25 mouse cellular contexts compared by ENCODE assay signal in genomic region chr11:50964886-50965285, GRCm38 (mm10). TPM values are rescaled to one million over a fixed set of nuclear protein-coding genes. Genes with fewer than 3 reads are reported as not detected.
DNase-seq lines count a peak whose midpoint lies in the region; ATAC-seq and TF ChIP-seq lines count a peak whose summit lies in the region.
"Had no signal": no experiment of that assay in that cellular context is flagged by ENCODE, and none has a peak within 500 bp of the region (broad histone marks: within the 10 kb centered on the region; RNA-seq: fewer than 3 reads in every experiment).

No protein-coding gene starts in this region.

- peak; percentile 14 for DNase-seq in embryo, embryonic 10.5 days (ENCODE audit: low spot score)
- DNase-seq in embryo, embryonic 9.5 days (ENCODE audit: extremely low spot score), result no peak
- peak; percentile 5 to 30 for DNase-seq in heart, postnatal 10 days
- no peak for DNase-seq in heart, embryonic 10.5 days (ENCODE audit: low spot score)
- DNase-seq in lung, embryonic 14.5 days, result peak; percentile 44
- no peak for DNase-seq in lung, adult 2 months
- DNase-seq in cerebellum, postnatal 14 days, result no peak
- DNase-seq: adrenal gland, adult 2 months; cerebellum, adult 11 months; cerebellum, postnatal 25 days; gastrocnemius, adult 2 months; liver, embryonic 13.5 days; thymus, postnatal 14 days had no signal

- no peak overlapping the region for H3K9ac ChIP-seq in lung, embryonic 14.5 days
- H3K9ac ChIP-seq: embryonic facial prominence, embryonic 13.5 days; heart, embryonic 13.5 days; hindbrain, embryonic 14.5 days; liver, embryonic 13.5 days; neural tube, embryonic 13.5 days had no signal

- no peaks in the 10 kb centered on the region for H3K4me1 ChIP-seq in heart, embryonic 10.5 days
- no peaks in the 10 kb centered on the region for H3K4me1 ChIP-seq in lung, embryonic 14.5 days (ENCODE audit: insufficient read depth)
- no peaks in the 10 kb centered on the region for H3K4me1 ChIP-seq in lung, adult 2 months (ENCODE audit: control insufficient read depth, insufficient read depth, low read length)
- H3K4me1 ChIP-seq: embryonic facial prominence, embryonic 13.5 days; forebrain, embryonic 10.5 days; heart, embryonic 13.5 days; liver, embryonic 13.5 days; neural tube, embryonic 13.5 days had no signal

- no peaks in the 10 kb centered on the region for H3K36me3 ChIP-seq in heart, embryonic 10.5 days
- H3K36me3 ChIP-seq in lung, embryonic 14.5 days (ENCODE audit: insufficient read depth), result no peaks in the 10 kb centered on the region
- H3K36me3 ChIP-seq: embryonic facial prominence, embryonic 13.5 days; forebrain, embryonic 10.5 days; heart, embryonic 13.5 days; liver, embryonic 13.5 days; neural tube, embryonic 13.5 days had no signal

- intact Hi-C loops in heart, postnatal 10 days (cut with DNase I), result no loop called here

- no peak overlapping the region for H3K4me3 ChIP-seq in heart, embryonic 10.5 days
- H3K4me3 ChIP-seq in lung, embryonic 14.5 days (ENCODE audit: low read depth, low read length), result no peak overlapping the region
- no peak overlapping the region for H3K4me3 ChIP-seq in lung, adult 2 months (replicated peaks; ENCODE audit: extremely low read depth, low read depth, low read length)
- H3K4me3 ChIP-seq: embryonic facial prominence, embryonic 13.5 days; forebrain, embryonic 10.5 days; gastrocnemius, adult 2 months; heart, embryonic 13.5 days; liver, embryonic 13.5 days; neural tube, embryonic 13.5 days had no signal

- H3K4me2 ChIP-seq in lung, embryonic 14.5 days, result no peak overlapping the region
- H3K4me2 ChIP-seq: embryonic facial prominence, embryonic 13.5 days; heart, embryonic 13.5 days; hindbrain, embryonic 14.5 days; liver, embryonic 13.5 days; midbrain, embryonic 11.5 days; neural tube, embryonic 13.5 days had no signal

- WGBS in heart, embryonic 10.5 days, result 64% methylated on average over 2 of the region's 2 CpGs
- WGBS in lung, embryonic 14.5 days, result 81% methylated on average over 2 of the region's 2 CpGs
- WGBS in lung, adult 2 months, result 38% methylated on average over 2 of the region's 2 CpGs

- no peak for TF ChIP-seq CTCF in lung, embryonic 14.5 days (IDR thresholded peaks at IDR 0.05; ENCODE audit: low read depth)
- TF ChIP-seq CTCF in lung, adult 2 months (IDR thresholded peaks at IDR 0.05; ENCODE audit: insufficient read depth, low read length), result no peak

- H3K27ac ChIP-seq in heart, embryonic 10.5 days, result no peak overlapping the region
- H3K27ac ChIP-seq in lung, embryonic 14.5 days (ENCODE audit: low read depth), result no peak overlapping the region
- H3K27ac ChIP-seq: embryonic facial prominence, embryonic 13.5 days; forebrain, embryonic 10.5 days; gastrocnemius, adult 2 months; heart, embryonic 13.5 days; hindbrain, embryonic 14.5 days; liver, embryonic 13.5 days; macrophage; neural tube, embryonic 13.5 days had no signal

- no peaks in the 10 kb centered on the region for H3K27me3 ChIP-seq in heart, embryonic 10.5 days (ENCODE audit: insufficient read depth, poor library complexity, severe bottlenecking)
- no peaks in the 10 kb centered on the region for H3K27me3 ChIP-seq in lung, embryonic 14.5 days (ENCODE audit: insufficient read depth, low read length)
- H3K27me3 ChIP-seq: embryonic facial prominence, embryonic 13.5 days; liver, embryonic 13.5 days; neural tube, embryonic 13.5 days had no signal

- H3K9me3 ChIP-seq in heart, embryonic 10.5 days, result no peaks in the 10 kb centered on the region
- no peaks in the 10 kb centered on the region for H3K9me3 ChIP-seq in lung, embryonic 14.5 days (ENCODE audit: low read depth, low read length)
- H3K9me3 ChIP-seq: embryonic facial prominence, embryonic 13.5 days; forebrain, embryonic 10.5 days; heart, embryonic 13.5 days; neural tube, embryonic 13.5 days had no signal

- no peak for ATAC-seq in lung, embryonic 14.5 days (ENCODE audit: insufficient read depth)
- no peak for ATAC-seq in erythroblast, adult 5-6 weeks (replicated peaks; ENCODE audit: low FRiP score, poor library complexity, severe bottlenecking)
- ATAC-seq: intestine, embryonic 16.5 days had no signal

- TF ChIP-seq POLR2A in lung, adult 2 months (IDR thresholded peaks at IDR 0.05; ENCODE audit: borderline replicate concordance, extremely low read depth, low read depth, low read length), result no peak

RNA-seq across cellular contexts. Expression of gene Olfr1378, which starts 1.4 kb away (rescaled TPM):
- not detected for total RNA-seq in heart, postnatal 10 days (2021)
- polyA plus RNA-seq in heart, embryonic 10.5 days (2016; fragmentation: Nextera tagmentation; extraction: Ambion mirVana), result not detected in 2 replicates
- not detected in 2 replicates for polyA plus RNA-seq in lung, embryonic 14.5 days (2014; fragmentation: Nextera tagmentation; extraction: Ambion mirVana)
- not detected in 2 replicates for polyA plus RNA-seq in lung, adult 2 months (2012; rRNA removed)
- total RNA-seq in erythroblast, adult 5-6 weeks (2015; ENCODE audit: low replicate concordance), result not detected in 2 replicates
- total RNA-seq in erythroblast, adult 5-6 weeks (2017; ENCODE audit: low replicate concordance), result not detected in 2 replicates
- total RNA-seq: adrenal gland, adult 2 months; gastrocnemius, adult 2 months; layer of hippocampus, adult 8-10 months; left cerebral cortex, adult 18-20 months had no signal
- polyA plus RNA-seq: adrenal gland, adult 2 months; embryonic facial prominence, embryonic 13.5 days; forebrain, embryonic 10.5 days; heart, embryonic 13.5 days; hindbrain, embryonic 14.5 days; intestine, embryonic 16.5 days; limb, embryonic 11.5 days; liver, embryonic 13.5 days; macrophage; midbrain, embryonic 11.5 days; neural tube, embryonic 13.5 days had no signal

RNA-seq across cellular contexts. Expression of gene Prop1, which starts 11.3 kb away (rescaled TPM):
- total RNA-seq in heart, postnatal 10 days (2021), result not detected
- not detected in 2 replicates for polyA plus RNA-seq in heart, embryonic 10.5 days (2016; fragmentation: Nextera tagmentation; extraction: Ambion mirVana)
- not detected in 2 replicates for polyA plus RNA-seq in lung, embryonic 14.5 days (2014; fragmentation: Nextera tagmentation; extraction: Ambion mirVana)
- not detected in 2 replicates for polyA plus RNA-seq in lung, adult 2 months (2012; rRNA removed)
- total RNA-seq in erythroblast, adult 5-6 weeks (2015; ENCODE audit: low replicate concordance), result not detected in 2 replicates
- total RNA-seq in erythroblast, adult 5-6 weeks (2017; ENCODE audit: low replicate concordance), result not detected in 2 replicates
- total RNA-seq: adrenal gland, adult 2 months; gastrocnemius, adult 2 months; layer of hippocampus, adult 8-10 months; left cerebral cortex, adult 18-20 months had no signal
- polyA plus RNA-seq: embryonic facial prominence, embryonic 13.5 days; forebrain, embryonic 10.5 days; heart, embryonic 13.5 days; hindbrain, embryonic 14.5 days; intestine, embryonic 16.5 days; limb, embryonic 11.5 days; liver, embryonic 13.5 days; macrophage; midbrain, embryonic 11.5 days; neural tube, embryonic 13.5 days had no signal

RNA-seq across cellular contexts. Expression of gene Olfr1377, which starts 16.9 kb away (rescaled TPM):
- not detected for total RNA-seq in heart, postnatal 10 days (2021)
- not detected in 2 replicates for polyA plus RNA-seq in heart, embryonic 10.5 days (2016; fragmentation: Nextera tagmentation; extraction: Ambion mirVana)
- polyA plus RNA-seq in lung, embryonic 14.5 days (2014; fragmentation: Nextera tagmentation; extraction: Ambion mirVana), result not detected in 2 replicates
- not detected in 2 replicates for polyA plus RNA-seq in lung, adult 2 months (2012; rRNA removed)
- not detected in 2 replicates for total RNA-seq in erythroblast, adult 5-6 weeks (2015; ENCODE audit: low replicate concordance)
- total RNA-seq in erythroblast, adult 5-6 weeks (2017; ENCODE audit: low replicate concordance), result not detected in 2 replicates
- total RNA-seq: adrenal gland, adult 2 months; gastrocnemius, adult 2 months; layer of hippocampus, adult 8-10 months; left cerebral cortex, adult 18-20 months had no signal
- polyA plus RNA-seq: adrenal gland, adult 2 months; embryonic facial prominence, embryonic 13.5 days; forebrain, embryonic 10.5 days; heart, embryonic 13.5 days; hindbrain, embryonic 14.5 days; intestine, embryonic 16.5 days; limb, embryonic 11.5 days; liver, embryonic 13.5 days; macrophage; midbrain, embryonic 11.5 days; neural tube, embryonic 13.5 days had no signal

RNA-seq across cellular contexts. Expression of gene 4933414I15Rik, which starts 21.3 kb away (rescaled TPM):
- not detected for total RNA-seq in heart, postnatal 10 days (2021)
- not detected in 2 replicates for polyA plus RNA-seq in heart, embryonic 10.5 days (2016; fragmentation: Nextera tagmentation; extraction: Ambion mirVana)
- polyA plus RNA-seq in lung, embryonic 14.5 days (2014; fragmentation: Nextera tagmentation; extraction: Ambion mirVana), result not detected in 2 replicates
- polyA plus RNA-seq in lung, adult 2 months (2012; rRNA removed), result not detected in 2 replicates
- total RNA-seq in erythroblast, adult 5-6 weeks (2015; ENCODE audit: low replicate concordance), result not detected in 2 replicates
- total RNA-seq in erythroblast, adult 5-6 weeks (2017; ENCODE audit: low replicate concordance), result not detected in 2 replicates
- total RNA-seq: adrenal gland, adult 2 months; gastrocnemius, adult 2 months; layer of hippocampus, adult 8-10 months; left cerebral cortex, adult 18-20 months had no signal
- polyA plus RNA-seq: adrenal gland, adult 2 months; embryonic facial prominence, embryonic 13.5 days; forebrain, embryonic 10.5 days; heart, embryonic 13.5 days; hindbrain, embryonic 14.5 days; intestine, embryonic 16.5 days; limb, embryonic 11.5 days; liver, embryonic 13.5 days; macrophage; midbrain, embryonic 11.5 days; neural tube, embryonic 13.5 days had no signal

RNA-seq across cellular contexts. Expression of gene Zfp354b, which starts 33.5 kb away (rescaled TPM):
- 1 to 10 TPM; 1.1 to 1.3 TPM for total RNA-seq in heart, postnatal 10 days (2021)
- 0.52 and 0.80 TPM in 2 replicates for polyA plus RNA-seq in heart, embryonic 10.5 days (2016; fragmentation: Nextera tagmentation; extraction: Ambion mirVana)
- 1.1 and 1.4 TPM in 2 replicates for polyA plus RNA-seq in lung, embryonic 14.5 days (2014; fragmentation: Nextera tagmentation; extraction: Ambion mirVana)
- polyA plus RNA-seq in lung, adult 2 months (2012; rRNA removed), result 0.19 and 0.28 TPM in 2 replicates
- not detected in 2 replicates for total RNA-seq in erythroblast, adult 5-6 weeks (2015; ENCODE audit: low replicate concordance)
- total RNA-seq in erythroblast, adult 5-6 weeks (2017; ENCODE audit: low replicate concordance), result not detected in 2 replicates
- polyA plus RNA-seq: macrophage had no signal

Comparison
In these comparisons a context has a peak if more than half of its experiments do, and no peak if none do; other contexts are left out.
1. DNase-seq: peak in embryo, embryonic 10.5 days (single experiment), heart, postnatal 10 days (2 of 2) and lung, embryonic 14.5 days (single experiment); none in embryo, embryonic 9.5 days (single experiment), heart, embryonic 10.5 days (single experiment), lung, adult 2 months (single experiment) and cerebellum, postnatal 14 days (0 of 2).